Mouse (Mus musculus): ENCODE measurements at regions not wholly inside any gene's neighbourhood (a gene's known extent, or its start where the extent isn't known, plus 50 kb on each side); places are given as distances from the start of the nearest gene placed in this dataset.

GRCm38 (mm10) chr10:125725681-125726139 lies 240.3 kb upstream of the Lrig3 start:
- peak; percentile 43 for DNase-seq (ENCODE audit: low spot score)

- DNase-seq (ENCODE audit: low spot score): no peak
These were observed 239.4 kb upstream of the Lrig3 start for GRCm38 (mm10) chr10:125726546-125726945.

GRCm38 (mm10) chr10:125735744-125736494 lies 230.0 kb upstream of the Lrig3 start:
- DNase-seq (ENCODE audit: low spot score): no peak

- DNase-seq (ENCODE audit: low spot score): no peak
These were observed 222.8 kb upstream of the Lrig3 start for GRCm38 (mm10) chr10:125743181-125743580.

GRCm38 (mm10) chr10:125749031-125749585 lies 216.9 kb upstream of the Lrig3 start:
- no peak for DNase-seq (ENCODE audit: low spot score)

- DNase-seq (ENCODE audit: low spot score): no peak
These were observed 213.3 kb upstream of the Lrig3 start for GRCm38 (mm10) chr10:125752506-125753218.

GRCm38 (mm10) chr10:125759171-125759570 lies 206.8 kb upstream of the Lrig3 start:
- no peak for DNase-seq (ENCODE audit: low spot score)

GRCm38 (mm10) chr10:125762367-125763068 lies 203.4 kb upstream of the Lrig3 start:
- no peak for DNase-seq (ENCODE audit: low spot score)

- peak; percentile 63 for DNase-seq (ENCODE audit: low spot score)
These were observed 201.4 kb upstream of the Lrig3 start for GRCm38 (mm10) chr10:125764402-125765102.

- DNase-seq (ENCODE audit: low spot score): no peak
These were observed 200.7 kb upstream of the Lrig3 start for GRCm38 (mm10) chr10:125765103-125765820.

GRCm38 (mm10) chr10:125768281-125768680 lies 197.7 kb upstream of the Lrig3 start:
- no peak for DNase-seq (ENCODE audit: low spot score)

GRCm38 (mm10) chr10:125773541-125773940 lies 192.4 kb upstream of the Lrig3 start:
- DNase-seq (ENCODE audit: low spot score): no peak

- no peak for DNase-seq (ENCODE audit: low spot score)
These were observed 183.5 kb upstream of the Lrig3 start for GRCm38 (mm10) chr10:125782486-125782885.

GRCm38 (mm10) chr10:125784896-125785295 lies 181.1 kb upstream of the Lrig3 start:
- peak; percentile 32 for DNase-seq (ENCODE audit: low spot score)

- peak; percentile 19 for DNase-seq (ENCODE audit: low spot score)
These were observed 180.3 kb upstream of the Lrig3 start for GRCm38 (mm10) chr10:125785448-125786196.

GRCm38 (mm10) chr10:125786197-125786879 lies 179.6 kb upstream of the Lrig3 start:
- peak; percentile 16 for DNase-seq (ENCODE audit: low spot score)

GRCm38 (mm10) chr10:125786880-125787337 lies 179.1 kb upstream of the Lrig3 start:
- DNase-seq (ENCODE audit: low spot score): peak; percentile 66

- DNase-seq (ENCODE audit: low spot score): no peak
These were observed 178.4 kb upstream of the Lrig3 start for GRCm38 (mm10) chr10:125787441-125788060.

GRCm38 (mm10) chr10:125788262-125788661 lies 177.7 kb upstream of the Lrig3 start:
- no peak for DNase-seq (ENCODE audit: low spot score)

Measured in yolk sac, embryonic 10.5 days (tissue).